Mouse (Mus musculus) brain, embryonic 14.5 days (tissue): ENCODE results near the gene Gpr158. TPM values are rescaled to one million over a fixed set of nuclear protein-coding genes. Genes with fewer than 3 reads are reported as not detected.

ENCODE experiments used
- DNase-seq: peaks from one replicate; pipeline ENCODE4 v3.0.0-alpha.2; 2011; ENCODE audit warnings: low read depth
- CTCF ChIP-seq: fragments of 200-500 bp; IDR thresholded peaks from 2 replicates; pipeline ENCODE4 v1.5.1; 2012; ENCODE audit warnings: inconsistent platforms, mild to moderate bottlenecking, moderate library complexity, borderline replicate concordance; ENCODE audit not compliant: insufficient read depth, insufficient read length; ENCODE audit errors: extremely low read depth
- POLR2A ChIP-seq: fragments of 200-500 bp; IDR thresholded peaks from 2 replicates; pipeline ENCODE4 v1.6.1; 2012; ENCODE audit warnings: mild to moderate bottlenecking, inconsistent platforms, borderline replicate concordance; ENCODE audit not compliant: poor library complexity, insufficient read depth, insufficient read length, severe bottlenecking; ENCODE audit errors: extremely low read depth
- polyA plus RNA-seq: library from polyadenylated mRNA; depleted of rRNA; stranded (reverse); fragments of >200 nt; gene quantifications from 2 replicates; pipeline ENCODE4 v1.2.3, GENCODE M21; 2012; rRNA removed

Gene Gpr158
- polyA plus RNA-seq, 1 experiment, result 4.5 TPM

DNA sequence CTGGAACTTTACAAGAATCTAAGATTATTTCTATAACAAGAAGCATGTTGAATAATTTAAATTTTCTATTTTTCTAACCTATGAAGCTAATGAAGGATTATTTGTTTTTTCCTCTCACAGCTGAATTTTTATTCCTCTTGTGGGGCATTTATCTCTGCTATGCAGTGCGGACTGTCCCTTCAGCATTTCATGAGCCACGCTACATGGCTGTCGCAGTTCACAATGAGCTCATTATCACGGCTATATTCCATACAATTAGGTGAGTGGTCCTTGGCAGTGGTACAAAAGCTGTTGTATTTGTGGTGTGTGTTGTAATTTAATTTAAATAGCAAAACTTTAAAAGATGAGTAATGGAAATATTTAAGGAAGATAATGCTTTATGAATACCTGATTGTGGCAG is 443.1 kb downstream of the Gpr158 start:
- peak; percentile 17 for DNase-seq
- TF ChIP-seq CTCF (no peak), POLR2A (no peak)

- TF ChIP-seq CTCF (no peak), POLR2A (no peak)
- DNase-seq, result no peak
These were observed 496.7 kb downstream of the Gpr158 start for GRCm38 (mm10) chr2:21864061-21864460.

Other genes with a start within 250 kb of the Gpr158 start
- gene Enkur, start 162.2 kb upstream of the Gpr158 start, polyA plus RNA-seq, result 2.4 and 4.7 TPM in 2 replicates
- gene Thnsl1, start 161.8 kb upstream of the Gpr158 start, polyA plus RNA-seq, result 15.4 and 15.7 TPM in 2 replicates